Mouse (Mus musculus) intestine, embryonic 15.5 days (tissue): ENCODE data around the gene Nfia. TPM values are rescaled to one million over a fixed set of nuclear protein-coding genes. Genes with fewer than 3 reads are reported as not detected.
A peak's percentile ranks its signal among the peaks of the same experiment; 100 is the strongest.

Source experiments
- ATAC-seq: fragments of 200-750 bp; cut with Nextera tagmentation; 2 replicates; pipeline ENCODE4 v1.8.0; 2017; ENCODE audit warnings: moderate TSS enrichment, moderate library complexity
- H3K27ac ChIP-seq: fragments of 300-500 bp; sonication (generic); 2 replicates; pipeline ENCODE4 v1.5.1; 2015; ENCODE audit warnings: mild to moderate bottlenecking, inconsistent platforms
- H3K27me3 ChIP-seq: fragments of 300-500 bp; sonication (generic); replicated peaks from 2 replicates; pipeline ENCODE4 v1.6.1; 2015; ENCODE audit warnings: inconsistent platforms
- H3K36me3 ChIP-seq: fragments of 300-500 bp; sonication (generic); 2 replicates; pipeline ENCODE4 v1.6.1; 2015; ENCODE audit warnings: inconsistent platforms
- H3K4me1 ChIP-seq: fragments of 300-500 bp; sonication (generic); replicated peaks from 2 replicates; pipeline ENCODE4 v1.6.1; 2015; ENCODE audit warnings: inconsistent platforms
- H3K4me2 ChIP-seq: fragments of 300-500 bp; sonication (generic); replicated peaks from 2 replicates; pipeline ENCODE4 v1.6.1; 2015; ENCODE audit warnings: mild to moderate bottlenecking, inconsistent platforms
- H3K4me3 ChIP-seq: fragments of 300-500 bp; sonication (generic); replicated peaks from 2 replicates; pipeline ENCODE4 v1.5.1; 2015; ENCODE audit warnings: inconsistent platforms
- H3K9ac ChIP-seq: fragments of 300-500 bp; sonication (generic); 2 replicates; pipeline ENCODE4 v1.6.1; 2015; ENCODE audit warnings: inconsistent platforms
- H3K9me3 ChIP-seq: fragments of 300-500 bp; sonication (generic); 2 replicates; pipeline ENCODE4 v1.6.1; 2016; ENCODE audit warnings: inconsistent platforms
- WGBS: fragments of 180-500 bp; shearing (Covaris S2); methylation state at CpG from one replicate; pipeline ENCODE4 v1.1.7; 2015; 5-methylcytosine and 5-hydroxymethylcytosine counted together
- polyA plus RNA-seq: library from polyadenylated mRNA; unstranded; fragments of >200 nt; fragmentation: Nextera tagmentation; extraction: Ambion mirVana; gene quantifications from 2 replicates; pipeline ENCODE4 v1.2.1, GENCODE M21; 2015

Nfia gene
- polyA plus RNA-seq, 1 experiment from 2014 or later, result 37.3 TPM

- Histone ChIP-seq H3K36me3 (no peaks in the 10 kb centered on the region), H3K4me1 (peaks cover 3% of the 10 kb centered on the region; the same call in 1 of the 2 replicates), H3K27ac (0 out of 2 replicates have a peak overlapping the region, but pooled peaks have one; percentile 18), H3K4me2 (peak overlapping the region; percentile 88), H3K27me3 (no peaks in the 10 kb centered on the region), H3K9ac (no peak overlapping the region), H3K4me3 (peak overlapping the region; percentile 45), H3K9me3 (no peaks in the 10 kb centered on the region)
- WGBS, result 47% methylated on average over 5 of the region's 5 CpGs
- no peak for ATAC-seq
These were observed 20.1 kb upstream of the Nfia start for GRCm38 (mm10) chr4:97752276-97753010.

GRCm38 (mm10) chr4:97753521-97753920, 19.0 kb upstream of the Nfia start:
- 26% methylated on average over 1 of the region's 1 CpGs for WGBS
- no peak overlapping the region for H3K9ac ChIP-seq
- H3K27me3 ChIP-seq, result no peaks in the 10 kb centered on the region

GRCm38 (mm10) chr4:97754241-97754640, 18.3 kb upstream of the Nfia start:
- Histone ChIP-seq H3K27ac (no peak overlapping the region), H3K36me3 (no peaks in the 10 kb centered on the region), H3K4me2 (no peak overlapping the region; the same call in 1 of the 2 replicates), H3K9ac (no peak overlapping the region), H3K4me3 (no peak overlapping the region), H3K4me1 (peaks cover 3% of the 10 kb centered on the region; the same call in 1 of the 2 replicates), H3K9me3 (no peaks in the 10 kb centered on the region), H3K27me3 (no peaks in the 10 kb centered on the region)
- ATAC-seq, result no peak
- WGBS, result 41% methylated on average over 12 of the region's 12 CpGs

More at GRCm38 (mm10) chr4:97753521-97753920, 19.0 kb upstream of the Nfia start:
- H3K4me3 ChIP-seq, result no peak overlapping the region
- ATAC-seq, result no peak
- H3K4me1 ChIP-seq, result peaks cover 3% of the 10 kb centered on the region; the same call in 1 of the 2 replicates
- no peak overlapping the region for H3K4me2 ChIP-seq
- no peak overlapping the region for H3K27ac ChIP-seq
- H3K9me3 ChIP-seq, result no peaks in the 10 kb centered on the region
- no peaks in the 10 kb centered on the region for H3K36me3 ChIP-seq

- peak overlapping the region; percentile 35 for H3K9ac ChIP-seq
- peak overlapping the region; percentile 47 for H3K4me3 ChIP-seq
- H3K9me3 ChIP-seq, result no peaks in the 10 kb centered on the region
- under 1% methylated on average over 38 of the region's 38 CpGs for WGBS
- H3K27ac ChIP-seq, result peak overlapping the region; percentile 28
- no peaks in the 10 kb centered on the region for H3K27me3 ChIP-seq
- H3K4me2 ChIP-seq, result peak overlapping the region; percentile 74
- H3K4me1 ChIP-seq, result peaks cover 3% of the 10 kb centered on the region; the same call in 1 of the 2 replicates
- peak; percentile 91 for ATAC-seq
- no peaks in the 10 kb centered on the region for H3K36me3 ChIP-seq
These were observed 15.1 kb upstream of the Nfia start for GRCm38 (mm10) chr4:97757207-97757977.

GRCm38 (mm10) chr4:97757978-97758461, 14.5 kb upstream of the Nfia start:
- ATAC-seq, result peak; percentile 77
- 0 out of 2 replicates have a peak, but pooled peaks cover 3% of the 10 kb centered on the region for H3K4me1 ChIP-seq
- H3K9me3 ChIP-seq, result no peaks in the 10 kb centered on the region
- peak overlapping the region; percentile 47 for H3K4me3 ChIP-seq
- 3% methylated on average over 14 of the region's 14 CpGs for WGBS
- no peaks in the 10 kb centered on the region for H3K36me3 ChIP-seq
- H3K9ac ChIP-seq, result peak overlapping the region; percentile 35
- H3K27ac ChIP-seq, result peak overlapping the region; percentile 19; the same call in 1 of the 2 replicates
- H3K27me3 ChIP-seq, result no peaks in the 10 kb centered on the region
- H3K4me2 ChIP-seq, result peak overlapping the region; percentile 74

GRCm38 (mm10) chr4:97758661-97759060, 13.9 kb upstream of the Nfia start:
- no peak overlapping the region for H3K4me3 ChIP-seq
- H3K27ac ChIP-seq, result no peak overlapping the region
- H3K9ac ChIP-seq, result no peak overlapping the region
- no peaks in the 10 kb centered on the region for H3K9me3 ChIP-seq
- peak overlapping the region; percentile 74; the same call in 1 of the 2 replicates for H3K4me2 ChIP-seq
- no peaks in the 10 kb centered on the region for H3K36me3 ChIP-seq
- 0 out of 2 replicates have a peak, but pooled peaks cover 3% of the 10 kb centered on the region for H3K4me1 ChIP-seq
- WGBS, result 61% methylated on average over 3 of the region's 3 CpGs
- H3K27me3 ChIP-seq, result no peaks in the 10 kb centered on the region
- ATAC-seq, result no peak

GRCm38 (mm10) chr4:97764616-97765015, 7.9 kb upstream of the Nfia start:
- ATAC-seq, result no peak
- no peak overlapping the region for H3K27ac ChIP-seq

GRCm38 (mm10) chr4:97765341-97766020, 7.1 kb upstream of the Nfia start:
- WGBS, result 68% methylated on average over 4 of the region's 4 CpGs
- H3K9me3 ChIP-seq, result no peaks in the 10 kb centered on the region
- H3K9ac ChIP-seq, result no peak overlapping the region
- no peaks in the 10 kb centered on the region for H3K4me1 ChIP-seq
- no peak overlapping the region for H3K4me3 ChIP-seq
- no peaks in the 10 kb centered on the region for H3K27me3 ChIP-seq
- ATAC-seq, result no peak
- no peak overlapping the region for H3K27ac ChIP-seq
- H3K4me2 ChIP-seq, result no peak overlapping the region
- no peaks in the 10 kb centered on the region for H3K36me3 ChIP-seq

More at GRCm38 (mm10) chr4:97764616-97765015, 7.9 kb upstream of the Nfia start:
- Histone ChIP-seq H3K9ac (no peak overlapping the region), H3K4me1 (no peaks in the 10 kb centered on the region), H3K27me3 (no peaks in the 10 kb centered on the region), H3K4me2 (no peak overlapping the region), H3K36me3 (no peaks in the 10 kb centered on the region), H3K4me3 (no peak overlapping the region), H3K9me3 (no peaks in the 10 kb centered on the region)
- WGBS, result 34% methylated on average over 4 of the region's 4 CpGs

GRCm38 (mm10) chr4:97766100-97766499, 6.4 kb upstream of the Nfia start:
- Histone ChIP-seq H3K9me3 (no peaks in the 10 kb centered on the region), H3K36me3 (no peaks in the 10 kb centered on the region), H3K27ac (no peak overlapping the region), H3K27me3 (no peaks in the 10 kb centered on the region), H3K4me1 (no peaks in the 10 kb centered on the region), H3K9ac (no peak overlapping the region), H3K4me2 (no peak overlapping the region), H3K4me3 (no peak overlapping the region)
- 82% methylated on average over 3 of the region's 3 CpGs for WGBS
- no peak for ATAC-seq

GRCm38 (mm10) chr4:97767025-97767424, 5.5 kb upstream of the Nfia start:
- Histone ChIP-seq H3K27me3 (no peaks in the 10 kb centered on the region), H3K9me3 (no peaks in the 10 kb centered on the region), H3K4me2 (no peak overlapping the region), H3K4me1 (no peaks in the 10 kb centered on the region; the same call in 1 of the 2 replicates), H3K36me3 (no peaks in the 10 kb centered on the region), H3K27ac (no peak overlapping the region), H3K9ac (no peak overlapping the region), H3K4me3 (no peak overlapping the region)
- ATAC-seq, result no peak
- WGBS, result 80% methylated on average over 4 of the region's 4 CpGs

- no peak for ATAC-seq
- Histone ChIP-seq H3K36me3 (no peaks in the 10 kb centered on the region), H3K9ac (no peak overlapping the region), H3K4me1 (no peaks in the 10 kb centered on the region; the same call in 1 of the 2 replicates), H3K4me3 (no peak overlapping the region), H3K4me2 (no peak overlapping the region), H3K9me3 (no peaks in the 10 kb centered on the region), H3K27me3 (no peaks in the 10 kb centered on the region), H3K27ac (no peak overlapping the region)
- WGBS, result 92% methylated on average over 5 of the region's 5 CpGs
These were observed 5.0 kb upstream of the Nfia start for GRCm38 (mm10) chr4:97767516-97767915.

- Histone ChIP-seq H3K27ac (no peak overlapping the region), H3K4me3 (no peak overlapping the region), H3K9ac (no peak overlapping the region), H3K4me1 (peaks cover 5% of the 10 kb centered on the region), H3K27me3 (no peaks in the 10 kb centered on the region), H3K36me3 (no peaks in the 10 kb centered on the region), H3K4me2 (no peak overlapping the region), H3K9me3 (no peaks in the 10 kb centered on the region)
- WGBS, result no CpG with 5 or more reads among the region's 1 CpGs
- no peak for ATAC-seq
These were observed 2.7 kb upstream of the Nfia start for GRCm38 (mm10) chr4:97769861-97770260.
